Comparison of ENCODE assay signal across 8 mouse cellular contexts in the genomic region with DNA sequence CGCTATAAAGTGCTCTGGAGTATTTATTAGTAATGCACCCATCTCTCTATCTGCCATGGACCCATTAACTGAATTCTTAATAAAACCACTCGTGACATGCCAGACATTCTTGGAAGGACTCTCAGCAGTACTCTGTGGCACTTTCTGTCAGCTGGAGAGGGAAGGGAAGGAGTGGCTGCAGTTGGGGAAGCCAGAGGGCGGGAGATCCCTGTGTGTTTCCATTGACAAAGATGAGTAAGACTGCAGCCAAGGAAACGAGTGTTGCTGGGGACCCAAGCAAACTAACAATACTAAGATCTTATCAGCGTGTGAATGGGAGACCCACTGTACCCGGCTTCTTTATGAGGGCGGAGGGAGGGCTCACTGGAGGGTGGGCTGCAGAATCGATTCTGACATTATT. TPM values are rescaled to one million over a fixed set of nuclear protein-coding genes. Genes with fewer than 3 reads are reported as not detected.
DNase-seq lines count a peak whose midpoint lies in the region; ATAC-seq lines count a peak whose summit lies in the region.

No protein-coding gene starts in this region.

- H3K27me3 ChIP-seq in lung, embryonic 15.5 days = no peaks in the 10 kb centered on the region

- ATAC-seq in lung, embryonic 15.5 days (ENCODE audit: borderline replicate concordance, extremely low read depth, low FRiP score, low TSS enrichment) = no peak
- no peak for ATAC-seq in megakaryocyte progenitor cell, adult 5-6 weeks (replicated peaks; ENCODE audit: poor library complexity)

- no peaks in the 10 kb centered on the region for H3K36me3 ChIP-seq in lung, embryonic 15.5 days

- H3K4me2 ChIP-seq in lung, embryonic 15.5 days = peak overlapping the region; percentile 76

- peak; percentile 32 for DNase-seq in 3134 (ENCODE audit: extremely low read depth, insufficient read length, low spot score)
- peak; percentile 14 for DNase-seq in ZHBTc4 (ENCODE audit: low read depth, low spot score)
- DNase-seq in heart, postnatal 4 days = peak; percentile 19
- DNase-seq in layer of hippocampus, postnatal 25 days (ENCODE audit: extremely low spot score in 1 of 2, low spot score in 1 of 2) = no peak
- no peak for DNase-seq in spleen, adult 18-20 months
- no peak for DNase-seq in natural killer cell, adult 2 months (ENCODE audit: low spot score in 2 of 2)

- no peak overlapping the region for H3K9ac ChIP-seq in lung, embryonic 15.5 days

- peak overlapping the region; percentile 88 for H3K4me3 ChIP-seq in lung, embryonic 15.5 days

- H3K27ac ChIP-seq in lung, embryonic 15.5 days = no peak overlapping the region

- no peaks in the 10 kb centered on the region for H3K9me3 ChIP-seq in lung, embryonic 15.5 days

- WGBS in lung, embryonic 15.5 days = 51% methylated on average over 8 of the region's 8 CpGs

- peaks cover 49% of the 10 kb centered on the region for H3K4me1 ChIP-seq in lung, embryonic 15.5 days

RNA-seq across cellular contexts. Expression of a gene that starts 2.5 kb away (rescaled TPM):
- 10 to 100 TPM; 47.6 to 53.6 TPM for total RNA-seq in heart, postnatal 4 days (2021)
- 29.4 and 32.3 TPM in 2 replicates for polyA plus RNA-seq in lung, embryonic 15.5 days (2015; fragmentation: Nextera tagmentation; extraction: Ambion mirVana)
- total RNA-seq in megakaryocyte progenitor cell, adult 5-6 weeks (2015) = 11.6 and 11.8 TPM in 2 replicates
- 21.6 and 21.7 TPM in 2 replicates for total RNA-seq in megakaryocyte progenitor cell, adult 5-6 weeks (2017)
- total RNA-seq in layer of hippocampus, postnatal 25 days (2021) = 10 to 100 TPM; 12.6 to 15.3 TPM

Comparison
In these comparisons a context has a peak if more than half of its experiments do, and no peak if none do; other contexts are left out.
1. DNase-seq: peak in 3134 (single experiment), ZHBTc4 (single experiment) and heart, postnatal 4 days (single experiment); none in layer of hippocampus, postnatal 25 days (0 of 2), spleen, adult 18-20 months (0 of 2) and natural killer cell, adult 2 months (0 of 2).